ENCODE assay signal across 9 mouse cellular contexts in genomic region chr16:16930810-16931296, GRCm38 (mm10). TPM values are rescaled to one million over a fixed set of nuclear protein-coding genes. Genes with fewer than 3 reads are reported as not detected.
DNase-seq lines count a peak whose midpoint lies in the region; ATAC-seq lines count a peak whose summit lies in the region.
"Had no signal": no experiment of that assay in that cellular context is flagged by ENCODE, and none has a peak within 500 bp of the region (broad histone marks: within the 10 kb centered on the region; RNA-seq: fewer than 3 reads in every experiment).

No protein-coding gene starts in this region.

- no peak overlapping the region for H3K27ac ChIP-seq in intestine, embryonic 15.5 days
- H3K27ac ChIP-seq: limb, embryonic 13.5 days had no signal

- no peaks in the 10 kb centered on the region for H3K36me3 ChIP-seq in intestine, embryonic 15.5 days

- H3K4me1 ChIP-seq in intestine, embryonic 15.5 days (replicated peaks) = no peaks in the 10 kb centered on the region

- no peak overlapping the region for H3K4me2 ChIP-seq in intestine, embryonic 15.5 days (replicated peaks)
- H3K4me2 ChIP-seq: limb, embryonic 13.5 days had no signal

- intact Hi-C loops in left cerebral cortex, postnatal 14 days (cut with DNase I) = loop anchor here (5.0 kb wide), 1 partner anchor 51 kb away; the partner anchor contains the start of gene Mapk1

- ATAC-seq in granulocyte monocyte progenitor cell, adult 5-6 weeks (replicated peaks; ENCODE audit: poor library complexity, severe bottlenecking) = no peak
- no peak for ATAC-seq in intestine, embryonic 15.5 days

- no peak overlapping the region for H3K4me3 ChIP-seq in intestine, embryonic 15.5 days (replicated peaks)
- H3K4me3 ChIP-seq: limb, embryonic 13.5 days had no signal

- DNase-seq in cerebellum, postnatal 14 days = peak; percentile 77 to 81
- no peak for DNase-seq in cerebellum, adult 18-20 months
- DNase-seq in testis, postnatal 10 days (ENCODE audit: low spot score) = peak; percentile 34
- no peak for DNase-seq in testis, postnatal 14 days (ENCODE audit: low spot score)
- peak; percentile 79 to 91 for DNase-seq in left cerebral cortex, postnatal 14 days (ENCODE audit: low spot score in 2 of 2)
- DNase-seq in embryo, embryonic 11 days = no peak

- 67% methylated on average over 5 of the region's 5 CpGs for WGBS in intestine, embryonic 15.5 days

- no peaks in the 10 kb centered on the region for H3K27me3 ChIP-seq in intestine, embryonic 15.5 days (replicated peaks)
- H3K27me3 ChIP-seq: limb, embryonic 13.5 days had no signal

- H3K9me3 ChIP-seq in intestine, embryonic 15.5 days = no peaks in the 10 kb centered on the region

- H3K9ac ChIP-seq in intestine, embryonic 15.5 days = no peak overlapping the region
- H3K9ac ChIP-seq: limb, embryonic 13.5 days had no signal

RNA-seq across cellular contexts. Expression of gene Ppm1f, which starts 34.6 kb away (rescaled TPM):
- 10 to 100 TPM; 34.3 TPM for total RNA-seq in left cerebral cortex, postnatal 14 days (2021)
- total RNA-seq in granulocyte monocyte progenitor cell, adult 5-6 weeks (2014; fragmentation: Nextera tagmentation) = 37.5 and 40.1 TPM in 2 replicates
- total RNA-seq in granulocyte monocyte progenitor cell, adult 5-6 weeks (2017) = 50.9 and 52.1 TPM in 2 replicates
- 16.4 and 16.9 TPM in 2 replicates for polyA plus RNA-seq in intestine, embryonic 15.5 days (2015; fragmentation: Nextera tagmentation; extraction: Ambion mirVana)

RNA-seq across cellular contexts. Expression of gene Mapk1, which starts 52.3 kb away (rescaled TPM):
- total RNA-seq in left cerebral cortex, postnatal 14 days (2021) = 100 to 1,000 TPM; 524 to 615 TPM
- 119 and 120 TPM in 2 replicates for total RNA-seq in granulocyte monocyte progenitor cell, adult 5-6 weeks (2014; fragmentation: Nextera tagmentation)
- total RNA-seq in granulocyte monocyte progenitor cell, adult 5-6 weeks (2017) = 129 and 130 TPM in 2 replicates
- polyA plus RNA-seq in intestine, embryonic 15.5 days (2015; fragmentation: Nextera tagmentation; extraction: Ambion mirVana) = 149 and 158 TPM in 2 replicates

Comparison
In these comparisons a context has a peak if more than half of its experiments do, and no peak if none do; other contexts are left out.
1. DNase-seq: peak in cerebellum, postnatal 14 days (2 of 2), testis, postnatal 10 days (single experiment) and left cerebral cortex, postnatal 14 days (2 of 2); none in cerebellum, adult 18-20 months (0 of 2), testis, postnatal 14 days (single experiment) and embryo, embryonic 11 days (single experiment).